Mouse (Mus musculus): ENCODE measurements around the gene Tcf7l1. TPM values are rescaled to one million over a fixed set of nuclear protein-coding genes. Genes with fewer than 3 reads are reported as not detected.
A peak's percentile ranks its signal among the peaks of the same experiment; 100 is the strongest.

The Tcf7l1 gene
- polyA plus RNA-seq, 1 experiment from 2014 or later = 17.5 TPM

DNA sequence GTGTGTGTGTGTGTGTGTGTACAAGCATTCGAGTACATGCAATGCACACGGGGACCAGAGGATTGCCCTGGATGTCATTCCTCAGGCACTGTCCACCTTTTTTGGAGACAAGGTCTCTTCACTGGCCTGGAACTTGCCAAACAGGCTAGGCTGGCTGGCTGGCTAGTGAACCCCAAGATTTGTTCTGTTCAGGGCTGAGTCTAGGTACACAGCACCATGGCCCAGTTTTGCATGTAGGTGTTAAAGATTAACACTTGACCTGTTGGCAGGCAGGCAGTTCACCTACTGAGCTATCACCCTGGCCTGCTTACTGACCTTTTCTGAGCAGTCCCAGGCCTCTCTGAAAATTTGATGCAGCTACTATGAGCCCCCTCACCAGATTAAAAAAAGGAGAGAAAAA lies 158.7 kb downstream of the Tcf7l1 start:
- Histone ChIP-seq H3K9me3 (ENCODE audit: low read length) (no peaks in the 10 kb centered on the region), H3K27ac (ENCODE audit: low read length) (no peak overlapping the region), H3K4me3 (ENCODE audit: low read depth, low read length) (no peak overlapping the region), H3K4me1 (ENCODE audit: insufficient read depth, low read depth, low read length) (no peaks in the 10 kb centered on the region), H3K36me3 (ENCODE audit: insufficient read depth, low read length) (peaks cover 18% of the 10 kb centered on the region; the same call in 1 of the 2 replicates), H3K27me3 (replicated peaks; ENCODE audit: insufficient read depth, low read length) (no peaks in the 10 kb centered on the region), H3K4me2 (replicated peaks; ENCODE audit: low read depth, low read length) (no peak overlapping the region), H3K9ac (replicated peaks; ENCODE audit: low read depth) (no peak overlapping the region)
- ATAC-seq (no peak), DNase-seq (ENCODE audit: low spot score) (no peak)
- 75% methylated on average over 2 of the region's 2 CpGs for WGBS
- no peak for TF ChIP-seq CTCF (IDR thresholded peaks at IDR 0.05)
- TF ChIP-seq EP300 (IDR thresholded peaks at IDR 0.05) = no peak

DNA sequence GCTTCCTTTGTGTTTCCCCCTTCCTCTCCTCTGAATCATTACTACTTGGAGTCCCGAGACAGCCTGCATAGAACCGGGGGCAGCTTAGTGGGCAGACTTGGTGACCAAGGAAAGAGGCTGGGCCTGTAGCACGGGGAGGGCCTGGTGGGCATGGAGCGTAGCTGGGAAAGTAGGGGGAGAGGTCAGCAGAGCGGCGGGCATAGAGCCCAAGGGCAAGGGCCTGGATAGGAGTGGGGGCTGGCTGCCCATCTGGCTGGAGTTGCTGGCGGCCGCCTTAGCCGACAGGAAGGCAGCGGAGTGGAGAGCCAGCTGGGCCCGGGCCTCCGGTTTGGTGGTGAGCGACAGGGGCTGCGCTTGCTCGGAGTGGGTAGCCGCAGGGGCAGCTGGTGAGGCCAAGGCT lies 161.8 kb downstream of the Tcf7l1 start:
- Histone ChIP-seq H3K4me3 (ENCODE audit: low read depth, low read length) (no peak overlapping the region), H3K4me2 (replicated peaks; ENCODE audit: low read depth, low read length) (no peak overlapping the region), H3K4me1 (ENCODE audit: insufficient read depth, low read depth, low read length) (no peaks in the 10 kb centered on the region), H3K9me3 (ENCODE audit: low read length) (no peaks in the 10 kb centered on the region), H3K36me3 (ENCODE audit: insufficient read depth, low read length) (peaks cover 18% of the 10 kb centered on the region; the same call in 1 of the 2 replicates), H3K9ac (replicated peaks; ENCODE audit: low read depth) (no peak overlapping the region), H3K27ac (ENCODE audit: low read length) (no peak overlapping the region), H3K27me3 (replicated peaks; ENCODE audit: insufficient read depth, low read length) (no peaks in the 10 kb centered on the region)
- DNase-seq (ENCODE audit: low spot score) (no peak), ATAC-seq (no peak)
- TF ChIP-seq EP300 (IDR thresholded peaks at IDR 0.05) = no peak
- WGBS = 80% methylated on average over 16 of the region's 16 CpGs

DNA sequence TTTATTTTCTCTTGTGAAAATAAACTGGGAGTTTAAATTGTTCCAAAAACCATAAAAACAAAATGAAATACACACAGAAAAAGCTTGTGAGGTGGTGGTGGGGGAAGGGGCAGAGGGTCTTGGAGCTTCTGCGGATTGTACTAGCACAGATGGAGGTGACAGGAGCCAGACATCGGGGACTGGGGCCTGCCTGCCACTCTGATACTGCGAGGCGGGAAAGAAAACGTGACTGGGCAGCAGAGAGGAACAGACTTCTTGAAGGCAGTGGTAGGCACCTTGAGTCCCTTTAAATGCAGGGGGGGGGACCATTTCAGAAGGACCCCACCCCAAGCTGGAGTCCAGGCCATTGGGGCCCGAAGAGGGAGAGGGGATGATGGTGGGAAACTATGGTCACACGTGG lies 162.7 kb downstream of the Tcf7l1 start:
- no peak overlapping the region for H3K4me3 ChIP-seq (ENCODE audit: low read depth, low read length)
- H3K27me3 ChIP-seq (replicated peaks; ENCODE audit: insufficient read depth, low read length) = no peaks in the 10 kb centered on the region
- TF ChIP-seq EP300 (IDR thresholded peaks at IDR 0.05) = no peak
- TF ChIP-seq CTCF (IDR thresholded peaks at IDR 0.05) = no peak
- H3K9ac ChIP-seq (replicated peaks; ENCODE audit: low read depth) = no peak overlapping the region
- H3K4me2 ChIP-seq (replicated peaks; ENCODE audit: low read depth, low read length) = no peak overlapping the region
- H3K27ac ChIP-seq (ENCODE audit: low read length) = no peak overlapping the region
- no peaks in the 10 kb centered on the region for H3K9me3 ChIP-seq (ENCODE audit: low read length)
- peaks cover 18% of the 10 kb centered on the region; the same call in 1 of the 2 replicates for H3K36me3 ChIP-seq (ENCODE audit: insufficient read depth, low read length)
- no peak for DNase-seq (ENCODE audit: low spot score)
- WGBS = 79% methylated on average over 7 of the region's 7 CpGs
- H3K4me1 ChIP-seq (ENCODE audit: insufficient read depth, low read depth, low read length) = no peaks in the 10 kb centered on the region
- ATAC-seq = no peak

DNA sequence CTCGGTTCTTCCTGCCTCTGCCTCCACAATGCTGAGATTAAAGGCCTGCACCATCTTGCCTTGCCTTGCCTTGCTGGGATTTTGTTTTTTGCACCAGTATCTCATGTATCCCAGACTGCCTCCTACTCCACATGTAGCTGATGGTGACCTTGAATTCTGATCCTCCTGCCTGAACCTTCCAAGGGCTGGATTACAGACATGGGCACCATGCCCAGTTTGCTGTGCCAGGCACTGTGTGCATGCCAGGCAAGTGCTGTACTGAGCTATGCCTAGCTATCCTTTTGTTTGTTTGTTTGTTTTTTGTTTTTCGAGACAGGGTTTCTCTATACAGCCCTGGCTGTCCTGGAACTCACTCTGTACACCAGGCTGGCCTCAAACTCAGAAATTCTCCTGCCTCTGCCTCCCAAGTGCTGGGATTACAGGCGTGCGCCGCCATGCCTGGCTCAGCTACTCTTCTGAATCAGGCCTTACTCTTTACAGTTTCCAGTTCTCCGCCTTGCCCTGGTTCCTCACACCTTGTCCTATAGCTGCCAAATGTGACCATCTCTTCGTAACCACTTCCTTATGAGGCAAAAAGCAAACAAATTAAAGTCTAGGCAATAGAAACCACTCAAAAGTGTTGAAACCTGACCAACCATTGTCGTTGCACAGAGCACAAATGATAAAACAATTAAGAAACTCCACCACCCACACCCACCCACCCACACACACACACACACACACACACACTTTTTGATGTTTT lies 165.2 kb downstream of the Tcf7l1 start:
- no peak for ATAC-seq
- Histone ChIP-seq H3K9ac (replicated peaks; ENCODE audit: low read depth) (no peak overlapping the region), H3K27me3 (replicated peaks; ENCODE audit: insufficient read depth, low read length) (no peaks in the 10 kb centered on the region), H3K4me1 (ENCODE audit: insufficient read depth, low read depth, low read length) (no peaks in the 10 kb centered on the region), H3K36me3 (ENCODE audit: insufficient read depth, low read length) (peaks cover 10% of the 10 kb centered on the region; the same call in 1 of the 2 replicates), H3K9me3 (ENCODE audit: low read length) (no peaks in the 10 kb centered on the region), H3K4me3 (ENCODE audit: low read depth, low read length) (no peak overlapping the region), H3K4me2 (replicated peaks; ENCODE audit: low read depth, low read length) (no peak overlapping the region), H3K27ac (ENCODE audit: low read length) (no peak overlapping the region)
- 70% methylated on average over 8 of the region's 8 CpGs for WGBS
- peak; percentile 50 for DNase-seq (ENCODE audit: low spot score)
- TF ChIP-seq EP300 (IDR thresholded peaks at IDR 0.05) (peak; percentile 25; the same call in 1 of the 2 replicates), CTCF (IDR thresholded peaks at IDR 0.05) (no peak)

DNA sequence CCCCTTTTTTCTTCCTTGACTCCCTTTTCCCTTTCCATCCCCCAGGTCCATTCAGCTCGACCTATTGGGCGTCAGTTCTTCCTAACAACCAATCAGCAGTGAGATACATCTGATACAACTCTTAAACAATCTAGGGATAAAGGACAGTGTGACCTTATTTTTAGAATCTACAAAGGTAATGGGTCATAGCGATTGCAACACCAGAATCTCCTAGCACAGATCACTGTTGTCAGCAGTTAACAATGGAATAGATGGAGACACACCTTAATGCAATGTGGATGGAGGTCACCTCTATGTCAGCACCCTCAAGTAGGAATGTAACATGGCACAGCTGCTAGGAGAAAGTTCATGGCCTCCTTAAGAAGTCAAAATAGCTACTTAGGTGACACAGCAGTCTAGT lies 166.1 kb downstream of the Tcf7l1 start:
- Histone ChIP-seq H3K9me3 (ENCODE audit: low read length) (no peaks in the 10 kb centered on the region), H3K4me3 (ENCODE audit: low read depth, low read length) (no peak overlapping the region), H3K9ac (replicated peaks; ENCODE audit: low read depth) (no peak overlapping the region), H3K27me3 (replicated peaks; ENCODE audit: insufficient read depth, low read length) (no peaks in the 10 kb centered on the region), H3K4me1 (ENCODE audit: insufficient read depth, low read depth, low read length) (no peaks in the 10 kb centered on the region), H3K4me2 (replicated peaks; ENCODE audit: low read depth, low read length) (no peak overlapping the region), H3K36me3 (ENCODE audit: insufficient read depth, low read length) (peaks cover 9% of the 10 kb centered on the region; the same call in 1 of the 2 replicates), H3K27ac (ENCODE audit: low read length) (no peak overlapping the region)
- DNase-seq (ENCODE audit: low spot score) (no peak), ATAC-seq (no peak)
- WGBS = 36% methylated on average over 3 of the region's 3 CpGs
- TF ChIP-seq EP300 (IDR thresholded peaks at IDR 0.05) (no peak), CTCF (IDR thresholded peaks at IDR 0.05) (no peak)

DNA sequence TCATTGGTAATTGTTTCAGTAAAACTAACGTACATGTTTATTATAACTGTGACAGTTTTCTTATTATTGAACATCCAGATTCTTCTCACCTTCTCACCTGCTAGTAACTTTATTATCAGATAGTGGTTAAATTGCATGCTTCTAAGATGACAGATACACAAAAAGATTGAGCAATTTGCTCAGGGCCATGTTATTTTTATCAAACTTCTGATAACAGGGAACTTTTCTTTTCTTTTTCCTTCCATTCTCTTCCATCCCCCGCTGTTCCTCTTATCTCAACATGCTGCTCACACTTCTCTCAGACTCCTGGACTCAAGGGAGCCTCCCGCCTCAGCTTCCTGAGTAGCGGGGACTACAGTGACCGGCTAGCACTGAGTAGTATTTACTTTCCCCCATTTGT lies 168.1 kb downstream of the Tcf7l1 start:
- Histone ChIP-seq H3K27me3 (replicated peaks; ENCODE audit: insufficient read depth, low read length) (no peaks in the 10 kb centered on the region), H3K9me3 (ENCODE audit: low read length) (no peaks in the 10 kb centered on the region), H3K4me2 (replicated peaks; ENCODE audit: low read depth, low read length) (no peak overlapping the region), H3K36me3 (ENCODE audit: insufficient read depth, low read length) (no peaks in the 10 kb centered on the region), H3K9ac (replicated peaks; ENCODE audit: low read depth) (no peak overlapping the region), H3K4me1 (ENCODE audit: insufficient read depth, low read depth, low read length) (peaks cover 7% of the 10 kb centered on the region), H3K4me3 (ENCODE audit: low read depth, low read length) (no peak overlapping the region), H3K27ac (ENCODE audit: low read length) (0 out of 2 replicates have a peak overlapping the region, but pooled peaks have one; percentile 20)
- DNase-seq (ENCODE audit: low spot score) (no peak), ATAC-seq (no peak)
- TF ChIP-seq CTCF (IDR thresholded peaks at IDR 0.05) (no peak), EP300 (IDR thresholded peaks at IDR 0.05) (no peak)
- WGBS = 54% methylated on average over 5 of the region's 5 CpGs
